Comparison of ENCODE assay signal across 34 mouse cellular contexts in the genomic region with DNA sequence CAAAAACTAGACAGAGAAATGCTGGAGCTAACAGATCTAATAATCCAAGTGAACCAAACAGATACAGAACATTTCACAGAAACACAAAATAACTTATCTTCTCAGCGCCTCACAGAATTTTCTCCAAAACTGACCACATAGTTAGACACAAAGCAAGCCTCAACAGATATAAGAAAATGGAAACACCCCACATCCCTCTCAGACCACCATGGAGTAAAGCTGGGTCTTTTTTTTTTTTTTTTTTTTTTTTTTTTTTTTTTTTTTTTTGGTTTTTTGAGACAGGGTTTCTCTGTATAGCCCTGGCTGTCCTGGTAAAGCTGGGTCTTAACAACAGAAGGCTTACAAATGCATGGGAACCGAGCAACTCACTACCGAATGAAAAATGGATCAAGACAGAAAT. TPM values are rescaled to one million over a fixed set of nuclear protein-coding genes. Genes with fewer than 3 reads are reported as not detected.
"Had no signal": no experiment of that assay in that cellular context is flagged by ENCODE, and none has a peak within 500 bp of the region (broad histone marks: within the 10 kb centered on the region; RNA-seq: fewer than 3 reads in every experiment).

No protein-coding gene starts in this region.

- H3K9ac ChIP-seq: embryonic facial prominence, embryonic 12.5 days; embryonic facial prominence, embryonic 13.5 days; embryonic facial prominence, embryonic 15.5 days; forebrain, embryonic 12.5 days; forebrain, embryonic 13.5 days; forebrain, embryonic 15.5 days; forebrain, postnatal 0 days had no signal

- H3K9me3 ChIP-seq: embryonic facial prominence, embryonic 10.5 days; embryonic facial prominence, embryonic 12.5 days; embryonic facial prominence, embryonic 13.5 days; embryonic facial prominence, embryonic 15.5 days; forebrain, embryonic 10.5 days; forebrain, embryonic 12.5 days; forebrain, embryonic 13.5 days; forebrain, embryonic 15.5 days; heart, embryonic 10.5 days had no signal

- H3K4me3 ChIP-seq: embryonic facial prominence, embryonic 10.5 days; embryonic facial prominence, embryonic 12.5 days; embryonic facial prominence, embryonic 13.5 days; embryonic facial prominence, embryonic 15.5 days; erythroblast, embryonic 14.5 days; forebrain, embryonic 10.5 days; forebrain, embryonic 12.5 days; forebrain, embryonic 13.5 days; forebrain, embryonic 15.5 days; gastrocnemius, adult 2 months; heart, adult 2 months; heart, embryonic 10.5 days had no signal

- H3K36me3 ChIP-seq: embryonic facial prominence, embryonic 10.5 days; embryonic facial prominence, embryonic 12.5 days; embryonic facial prominence, embryonic 13.5 days; embryonic facial prominence, embryonic 15.5 days; forebrain, embryonic 10.5 days; forebrain, embryonic 12.5 days; forebrain, embryonic 15.5 days; heart, embryonic 10.5 days had no signal

- H3K4me2 ChIP-seq: embryonic facial prominence, embryonic 12.5 days; embryonic facial prominence, embryonic 13.5 days; embryonic facial prominence, embryonic 15.5 days; forebrain, embryonic 12.5 days; forebrain, embryonic 13.5 days; forebrain, embryonic 15.5 days had no signal

- DNase-seq: cerebellum, adult 9-10 months; cerebellum, adult 9-11 months; cerebellum, postnatal 10 days; cerebellum, postnatal 14 days; cerebellum, postnatal 25 days; cerebellum, postnatal 36 days; embryo, embryonic 11 days; forebrain, postnatal 0 days; gastrocnemius, adult 2 months; gastrocnemius, postnatal 10 days; gastrocnemius, postnatal 14 days; gastrocnemius, postnatal 25 days; gastrocnemius, postnatal 36 days; heart, adult 11 months; heart, adult 18-20 months; heart, adult 2 months had no signal

- H3K27me3 ChIP-seq: embryonic facial prominence, embryonic 12.5 days; embryonic facial prominence, embryonic 13.5 days; embryonic facial prominence, embryonic 15.5 days; forebrain, embryonic 12.5 days; forebrain, embryonic 13.5 days; forebrain, embryonic 15.5 days had no signal

- H3K27ac ChIP-seq: embryonic facial prominence, embryonic 10.5 days; embryonic facial prominence, embryonic 12.5 days; embryonic facial prominence, embryonic 13.5 days; embryonic facial prominence, embryonic 15.5 days; forebrain, embryonic 10.5 days; forebrain, embryonic 12.5 days; forebrain, embryonic 13.5 days; forebrain, embryonic 15.5 days; gastrocnemius, adult 2 months; heart, adult 2 months; heart, embryonic 10.5 days had no signal

- ATAC-seq: forebrain, embryonic 13.5 days; forebrain, embryonic 14.5 days; forebrain, embryonic 15.5 days; forebrain, embryonic 16.5 days; forebrain, postnatal 0 days had no signal

- H3K4me1 ChIP-seq: embryonic facial prominence, embryonic 10.5 days; embryonic facial prominence, embryonic 12.5 days; embryonic facial prominence, embryonic 13.5 days; embryonic facial prominence, embryonic 15.5 days; forebrain, embryonic 10.5 days; forebrain, embryonic 12.5 days; forebrain, embryonic 13.5 days; forebrain, embryonic 15.5 days; heart, embryonic 10.5 days had no signal

RNA-seq across cellular contexts. Expression of a gene that starts 42.3 kb away (rescaled TPM):
- total RNA-seq: granulocyte monocyte progenitor cell, adult 5-6 weeks had no signal
- polyA plus RNA-seq: erythroblast, embryonic 14.5 days had no signal

RNA-seq across cellular contexts. Expression of a gene that starts 47.4 kb away (rescaled TPM):
- total RNA-seq: common myeloid progenitor, adult 5-6 weeks; forebrain, postnatal 0 days; gastrocnemius, adult 2 months; gastrocnemius, postnatal 14 days; gastrocnemius, postnatal 25 days; gastrocnemius, postnatal 36 days; granulocyte monocyte progenitor cell, adult 5-6 weeks had no signal
- polyA plus RNA-seq: cortical plate, adult 2 months; embryonic facial prominence, embryonic 10.5 days; embryonic facial prominence, embryonic 11.5 days; embryonic facial prominence, embryonic 12.5 days; embryonic facial prominence, embryonic 13.5 days; erythroblast, embryonic 14.5 days; forebrain, embryonic 10.5 days; forebrain, embryonic 11.5 days; forebrain, embryonic 12.5 days; forebrain, embryonic 13.5 days; forebrain, embryonic 14.5 days; forebrain, embryonic 15.5 days; forebrain, embryonic 16.5 days; forebrain, postnatal 0 days; frontal cortex, adult 2 months had no signal
